Mouse (Mus musculus) midbrain, embryonic 12.5 days (tissue): ENCODE results near the gene Ube2d3. TPM values are rescaled to one million over a fixed set of nuclear protein-coding genes. Genes with fewer than 3 reads are reported as not detected.
"Not testable (repeated sequence)": the region's sequence is repeated elsewhere in the genome, so short reads cannot be mapped to it uniquely, and the experiment has no call there.

Experiments
- ATAC-seq: fragments of 200-750 bp; cut with Nextera tagmentation; 2 replicates; pipeline ENCODE4 v1.8.0; 2017; ENCODE audit warnings: low read depth, moderate TSS enrichment, moderate library complexity; ENCODE audit not compliant: low FRiP score
- H3K27ac ChIP-seq: fragments of 300-500 bp; sonication (generic); replicated peaks from 2 replicates; pipeline ENCODE4 v1.5.1; 2016; ENCODE audit warnings: mild to moderate bottlenecking
- H3K27me3 ChIP-seq: fragments of 300-500 bp; sonication (generic); 2 replicates; pipeline ENCODE4 v1.6.1; 2016; ENCODE audit warnings: mild to moderate bottlenecking
- H3K36me3 ChIP-seq: fragments of 300-500 bp; sonication (generic); 2 replicates; pipeline ENCODE4 v1.6.1; 2016
- H3K4me1 ChIP-seq: fragments of 300-500 bp; sonication (generic); 2 replicates; pipeline ENCODE4 v1.6.1; 2016
- H3K4me2 ChIP-seq: fragments of 300-500 bp; sonication (generic); replicated peaks from 2 replicates; pipeline ENCODE4 v1.6.1; 2016; ENCODE audit warnings: mild to moderate bottlenecking, moderate library complexity
- H3K4me3 ChIP-seq: fragments of 300-500 bp; sonication (generic); 2 replicates; pipeline ENCODE4 v1.5.1; 2016; ENCODE audit warnings: mild to moderate bottlenecking
- H3K9ac ChIP-seq: fragments of 300-500 bp; sonication (generic); replicated peaks from 2 replicates; pipeline ENCODE4 v1.6.1; 2016; ENCODE audit warnings: mild to moderate bottlenecking, moderate library complexity
- H3K9me3 ChIP-seq: fragments of 300-500 bp; sonication (generic); 2 replicates; pipeline ENCODE4 v1.6.1; 2016; ENCODE audit warnings: mild to moderate bottlenecking
- WGBS: fragments of 180-500 bp; shearing (Covaris S2); methylation state at CpG from one replicate; pipeline ENCODE4 v1.1.7; 2016; 5-methylcytosine and 5-hydroxymethylcytosine counted together
- polyA plus RNA-seq: library from polyadenylated mRNA; unstranded; fragments of >200 nt; fragmentation: Nextera tagmentation; extraction: Ambion mirVana; gene quantifications from 2 replicates; pipeline ENCODE4 v1.2.1, GENCODE M21; 2016

Ube2d3 gene
- polyA plus RNA-seq, 1 experiment from 2014 or later = 504 TPM

DNA sequence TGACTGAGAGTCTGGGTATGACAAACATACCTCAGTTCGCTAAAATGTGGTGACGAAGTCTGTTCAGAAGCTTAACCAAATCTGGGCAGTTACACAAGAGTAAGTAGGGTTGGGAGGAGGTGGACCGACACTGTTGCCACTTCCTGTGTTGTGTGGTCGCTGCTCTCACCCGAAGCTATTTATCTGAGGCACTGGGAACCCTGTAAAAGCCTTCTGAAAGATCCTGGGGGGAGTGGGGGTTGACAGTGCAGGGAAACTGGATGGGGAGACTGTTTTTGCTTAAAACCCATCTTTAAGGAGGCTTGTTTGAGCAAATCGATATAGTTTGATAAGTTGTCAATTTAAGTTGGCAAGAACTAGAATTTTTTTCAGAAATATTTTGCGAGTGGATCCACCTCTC is 2.3 kb downstream of the Ube2d3 start:
- Histone ChIP-seq H3K27ac (no peak overlapping the region), H3K27me3 (no peaks in the 10 kb centered on the region), H3K4me2 (peak overlapping the region; percentile 98), H3K36me3 (peaks cover 6% of the 10 kb centered on the region; the same call in 1 of the 2 replicates), H3K9ac (peak overlapping the region; percentile 93), H3K9me3 (no peaks in the 10 kb centered on the region), H3K4me3 (peak overlapping the region; percentile 97), H3K4me1 (peaks cover 26% of the 10 kb centered on the region)
- ATAC-seq = no peak
- WGBS = 29% methylated on average over 7 of the region's 7 CpGs

DNA sequence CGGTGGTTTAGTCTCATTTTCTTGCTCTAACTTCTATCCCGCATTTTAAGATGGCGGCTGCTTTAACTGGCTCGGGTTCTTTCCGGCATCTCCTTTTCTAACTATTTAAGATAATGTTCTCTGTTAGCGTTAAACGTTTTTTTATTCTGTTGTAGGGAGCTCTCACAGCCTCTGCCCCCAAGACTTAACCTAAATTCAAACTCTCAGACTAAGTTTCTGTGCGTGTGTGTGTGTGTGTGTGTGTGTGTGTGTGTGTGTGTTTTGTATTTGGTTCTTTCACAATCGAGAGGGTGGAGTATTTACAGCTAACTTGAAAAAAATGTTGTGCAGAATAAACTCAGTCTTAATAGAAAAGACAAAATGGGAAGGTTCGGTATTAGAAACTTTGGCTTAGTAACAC is 2.7 kb downstream of the Ube2d3 start:
- Histone ChIP-seq H3K4me3 (peak overlapping the region; percentile 97), H3K9ac (peak overlapping the region; percentile 93), H3K4me1 (peaks cover 26% of the 10 kb centered on the region), H3K27me3 (no peaks in the 10 kb centered on the region), H3K4me2 (peak overlapping the region; percentile 98), H3K36me3 (peaks cover 6% of the 10 kb centered on the region; the same call in 1 of the 2 replicates), H3K27ac (no peak overlapping the region), H3K9me3 (no peaks in the 10 kb centered on the region)
- no peak for ATAC-seq
- WGBS = 59% methylated on average over 10 of the region's 10 CpGs

DNA sequence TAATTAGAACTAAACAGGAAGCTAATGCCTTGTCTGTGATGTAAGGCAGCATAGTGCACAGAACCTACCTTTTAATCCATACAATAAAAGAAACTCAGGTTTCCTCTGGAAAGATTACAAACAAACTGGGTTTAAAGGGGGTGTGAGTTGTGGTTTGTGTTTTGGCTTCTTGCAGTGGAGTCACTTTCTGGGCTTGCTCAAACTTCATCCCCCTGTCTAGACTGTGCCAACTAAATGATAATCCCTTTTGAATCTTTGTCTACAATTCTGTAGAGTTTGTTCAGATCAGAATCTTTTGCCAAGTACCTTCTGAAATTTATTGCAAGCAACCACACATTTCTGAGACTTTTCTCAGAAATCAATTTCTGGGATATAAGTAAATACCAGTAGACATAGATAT is 7.0 kb downstream of the Ube2d3 start:
- Histone ChIP-seq H3K4me1 (peaks cover 17% of the 10 kb centered on the region), H3K4me2 (no peak overlapping the region), H3K9me3 (no peaks in the 10 kb centered on the region), H3K27ac (no peak overlapping the region), H3K9ac (no peak overlapping the region), H3K27me3 (no peaks in the 10 kb centered on the region), H3K36me3 (peaks cover 6% of the 10 kb centered on the region; the same call in 1 of the 2 replicates), H3K4me3 (no peak overlapping the region)
- ATAC-seq = no peak

DNA sequence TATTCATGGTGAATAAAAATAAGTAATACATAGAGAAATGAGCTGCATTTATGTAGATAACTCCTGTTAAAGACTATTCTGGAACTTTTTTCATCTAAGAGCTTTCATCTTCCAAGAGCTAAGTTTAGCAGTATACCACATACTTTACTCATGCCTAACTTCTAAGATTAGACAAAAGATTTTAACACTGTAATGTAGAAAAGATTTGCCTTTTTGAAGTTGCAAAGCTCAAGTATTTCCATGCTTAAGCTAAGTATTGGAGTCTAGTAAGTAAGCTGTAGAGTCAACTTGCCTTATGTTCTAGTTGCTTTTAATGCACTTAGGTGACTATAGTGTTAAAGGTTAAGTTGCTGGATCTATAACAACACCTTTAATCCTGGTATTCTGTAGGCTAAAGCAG is 21.0 kb downstream of the Ube2d3 start:
- H3K27me3 ChIP-seq = no peaks in the 10 kb centered on the region

DNA sequence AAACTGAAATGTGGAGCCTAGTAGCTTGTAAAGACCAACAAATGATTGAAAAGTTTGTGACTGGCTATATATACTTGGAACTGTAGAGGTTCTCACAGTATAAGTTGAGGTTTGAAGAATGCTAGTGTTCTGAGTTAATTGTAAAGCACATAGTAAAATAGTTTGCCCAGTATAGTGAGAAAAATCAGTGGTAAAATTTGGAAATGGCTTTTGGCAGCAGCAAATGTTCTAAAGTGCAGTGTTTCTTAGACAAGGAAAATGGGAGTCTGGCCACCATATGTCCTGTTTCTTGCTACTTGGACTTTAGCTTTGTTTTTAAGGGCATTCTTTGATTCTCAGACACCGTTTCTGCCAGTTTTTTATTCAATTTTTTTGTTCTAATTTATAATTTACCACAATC is 30.5 kb downstream of the Ube2d3 start:
- H3K27me3 ChIP-seq = no peaks in the 10 kb centered on the region
- H3K4me3 ChIP-seq = no peak overlapping the region
- H3K36me3 ChIP-seq = peaks cover 22% of the 10 kb centered on the region; the same call in 1 of the 2 replicates
- H3K9me3 ChIP-seq = no peaks in the 10 kb centered on the region
- no peak for ATAC-seq
- H3K9ac ChIP-seq = no peak overlapping the region
- no peak overlapping the region for H3K4me2 ChIP-seq
- no peaks in the 10 kb centered on the region for H3K4me1 ChIP-seq
- 77% methylated on average over 1 of the region's 1 CpGs for WGBS
- no peak overlapping the region for H3K27ac ChIP-seq

More for the DNA sequence above, 21.0 kb downstream of the Ube2d3 start:
- no peak for ATAC-seq
- H3K9me3 ChIP-seq = no peaks in the 10 kb centered on the region
- H3K27ac ChIP-seq = no peak overlapping the region
- H3K4me1 ChIP-seq = no peaks in the 10 kb centered on the region
- no peak overlapping the region for H3K4me3 ChIP-seq
- H3K4me2 ChIP-seq = no peak overlapping the region
- peaks cover 54% of the 10 kb centered on the region for H3K36me3 ChIP-seq
- H3K9ac ChIP-seq = no peak overlapping the region

DNA sequence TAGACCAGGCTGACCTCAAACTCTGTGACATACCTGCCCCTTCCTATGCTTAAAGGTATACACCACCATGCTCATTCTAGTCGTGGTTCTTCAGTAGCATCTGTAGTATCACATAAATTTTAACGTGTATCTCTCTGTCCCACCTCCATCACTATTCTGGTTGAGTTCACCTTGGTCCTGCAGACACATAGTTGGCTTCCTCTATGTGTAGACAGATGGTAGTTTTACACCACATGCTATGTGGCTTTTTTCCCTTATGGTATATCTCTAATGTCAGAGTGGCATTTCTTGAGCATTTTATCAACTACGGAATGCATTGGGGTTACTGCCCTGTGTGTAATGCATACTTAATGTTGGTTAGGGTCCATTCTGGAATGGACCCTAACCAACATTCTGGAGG is 31.2 kb downstream of the Ube2d3 start:
- peaks cover 15% of the 10 kb centered on the region; the same call in 1 of the 2 replicates for H3K36me3 ChIP-seq
- 66% methylated on average over 3 of the region's 3 CpGs for WGBS

DNA sequence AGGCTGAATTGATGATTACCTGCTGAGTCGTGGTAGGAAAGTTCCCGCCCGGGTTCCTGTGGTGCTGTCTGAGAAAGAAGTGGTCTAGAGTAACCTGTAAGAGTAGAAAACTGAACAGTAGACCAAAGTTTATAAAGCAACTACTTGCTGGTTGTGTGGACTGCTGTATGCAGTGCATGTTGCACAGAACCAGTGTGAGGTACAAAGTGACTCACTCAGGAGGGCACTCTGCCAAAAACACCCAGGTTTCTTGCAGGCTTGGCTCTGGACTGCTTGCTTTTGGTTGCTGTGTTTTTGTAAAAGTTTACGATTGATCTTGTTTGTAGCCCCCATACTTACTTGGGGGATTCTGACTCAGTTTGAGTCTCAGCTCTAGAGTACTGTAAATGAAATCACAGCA is 32.0 kb downstream of the Ube2d3 start:
- ATAC-seq = no peak
- Histone ChIP-seq H3K9me3 (no peaks in the 10 kb centered on the region), H3K4me1 (no peaks in the 10 kb centered on the region), H3K27ac (no peak overlapping the region), H3K4me2 (no peak overlapping the region), H3K36me3 (peaks cover 9% of the 10 kb centered on the region; the same call in 1 of the 2 replicates), H3K27me3 (no peaks in the 10 kb centered on the region), H3K9ac (no peak overlapping the region), H3K4me3 (no peak overlapping the region)
- WGBS = 59% methylated on average over 4 of the region's 4 CpGs

More for the DNA sequence above, 31.2 kb downstream of the Ube2d3 start:
- Histone ChIP-seq H3K4me2 (no peak overlapping the region), H3K9ac (no peak overlapping the region), H3K27me3 (no peaks in the 10 kb centered on the region), H3K9me3 (no peaks in the 10 kb centered on the region), H3K4me1 (no peaks in the 10 kb centered on the region), H3K4me3 (no peak overlapping the region), H3K27ac (no peak overlapping the region)
- no peak for ATAC-seq

DNA sequence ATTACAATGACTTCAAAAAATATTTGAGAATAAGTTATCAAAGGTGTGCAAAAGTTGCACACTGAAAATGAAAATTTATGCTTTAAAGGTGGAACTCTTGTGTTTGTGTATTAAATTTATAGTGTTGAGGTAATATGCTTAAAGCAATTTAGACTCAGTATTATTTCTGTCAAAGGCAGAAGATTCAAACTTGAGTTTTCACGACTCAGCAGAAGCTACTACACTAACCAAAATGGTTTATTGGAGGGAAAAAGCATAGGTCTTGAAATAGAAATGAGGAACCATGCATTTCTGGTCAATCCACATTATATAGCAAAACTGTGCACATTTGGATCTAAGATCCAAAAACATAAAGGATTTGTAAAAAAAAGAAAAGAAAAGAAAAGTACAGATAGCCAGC is 32.9 kb downstream of the Ube2d3 start:
- no peak for ATAC-seq
- WGBS = 74% methylated on average over 1 of the region's 1 CpGs
- H3K27me3 ChIP-seq = no peaks in the 10 kb centered on the region
- no peak overlapping the region for H3K9ac ChIP-seq
- H3K4me3 ChIP-seq = no peak overlapping the region
- no peaks in the 10 kb centered on the region for H3K4me1 ChIP-seq
- no peaks in the 10 kb centered on the region for H3K9me3 ChIP-seq
- H3K27ac ChIP-seq = no peak overlapping the region
- H3K4me2 ChIP-seq = no peak overlapping the region
- peaks cover 7% of the 10 kb centered on the region; the same call in 1 of the 2 replicates for H3K36me3 ChIP-seq

DNA sequence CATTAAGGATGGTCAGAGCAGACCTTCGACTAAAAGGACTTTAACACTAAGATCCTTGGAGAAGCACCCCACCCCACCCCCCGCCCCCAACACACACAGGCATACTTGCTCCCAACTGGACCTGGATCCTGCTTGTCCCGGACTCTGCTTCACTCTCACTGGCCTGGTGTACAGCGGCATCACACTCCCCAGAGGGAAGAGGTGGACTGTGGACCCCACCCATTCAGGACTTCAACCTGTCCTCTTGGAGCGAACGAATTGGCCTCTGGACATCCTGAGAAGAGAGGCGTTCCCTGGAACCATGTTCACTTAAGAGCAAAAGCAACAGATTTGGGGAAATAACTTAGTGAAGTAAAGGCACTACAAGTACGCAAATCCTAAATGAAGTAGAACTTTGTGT is 37.1 kb downstream of the Ube2d3 start:
- Histone ChIP-seq H3K9ac (no peak overlapping the region), H3K36me3 (no peaks in the 10 kb centered on the region), H3K27me3 (no peaks in the 10 kb centered on the region), H3K27ac (no peak overlapping the region), H3K4me1 (no peaks in the 10 kb centered on the region), H3K9me3 (no peaks in the 10 kb centered on the region), H3K4me2 (no peak overlapping the region), H3K4me3 (no peak overlapping the region)
- 91% methylated on average over 8 of the region's 8 CpGs for WGBS
- ATAC-seq = no peak

DNA sequence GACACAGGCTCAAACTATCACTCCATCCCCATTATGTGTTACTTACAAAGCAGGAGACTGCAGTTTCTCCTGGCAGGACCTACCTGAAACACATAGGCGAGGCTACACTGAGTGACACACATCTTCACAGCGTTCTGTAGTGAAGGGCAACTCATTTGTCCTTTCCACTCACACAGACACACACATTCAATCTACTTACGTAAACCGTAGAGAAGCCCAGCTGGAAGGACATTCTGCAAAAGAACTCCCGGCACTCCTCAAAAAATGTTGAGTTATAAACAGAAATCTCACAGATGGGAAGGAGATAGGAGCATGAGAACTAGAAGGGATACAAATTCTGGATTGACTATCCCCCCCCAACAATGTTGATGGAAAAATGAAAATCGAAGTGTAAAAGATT is 38.3 kb downstream of the Ube2d3 start:
- Histone ChIP-seq H3K27ac (no peak overlapping the region), H3K9ac (no peak overlapping the region), H3K27me3 (no peaks in the 10 kb centered on the region), H3K4me1 (no peaks in the 10 kb centered on the region), H3K4me2 (no peak overlapping the region), H3K9me3 (no peaks in the 10 kb centered on the region), H3K4me3 (no peak overlapping the region), H3K36me3 (no peaks in the 10 kb centered on the region)
- ATAC-seq = no peak
- WGBS = 79% methylated on average over 6 of the region's 6 CpGs

DNA sequence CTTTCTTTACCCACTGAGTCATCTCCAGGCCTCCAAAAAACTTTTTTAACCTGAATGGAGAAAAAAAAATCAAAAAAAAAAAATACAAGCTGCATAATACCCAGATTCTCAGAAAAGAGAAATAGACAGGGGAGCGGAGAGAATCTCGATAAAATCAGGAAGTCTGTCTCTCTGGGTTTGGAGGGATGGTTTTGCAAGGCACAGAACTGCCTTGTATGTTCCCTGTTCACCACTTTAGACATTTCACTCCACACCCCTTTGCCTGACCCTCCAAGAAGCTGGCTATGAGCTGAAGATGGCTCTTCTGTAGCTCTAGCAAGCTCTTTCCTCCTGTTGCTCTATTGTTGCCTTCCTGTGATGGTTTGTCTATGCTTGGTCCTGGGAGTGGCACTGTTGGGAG is 39.0 kb downstream of the Ube2d3 start:
- Histone ChIP-seq H3K27me3 (no peaks in the 10 kb centered on the region), H3K27ac (no peak overlapping the region), H3K4me3 (no peak overlapping the region), H3K9me3 (no peaks in the 10 kb centered on the region), H3K36me3 (no peaks in the 10 kb centered on the region), H3K4me1 (no peaks in the 10 kb centered on the region), H3K4me2 (no peak overlapping the region), H3K9ac (no peak overlapping the region)
- WGBS = 83% methylated on average over 2 of the region's 2 CpGs
- no peak for ATAC-seq

DNA sequence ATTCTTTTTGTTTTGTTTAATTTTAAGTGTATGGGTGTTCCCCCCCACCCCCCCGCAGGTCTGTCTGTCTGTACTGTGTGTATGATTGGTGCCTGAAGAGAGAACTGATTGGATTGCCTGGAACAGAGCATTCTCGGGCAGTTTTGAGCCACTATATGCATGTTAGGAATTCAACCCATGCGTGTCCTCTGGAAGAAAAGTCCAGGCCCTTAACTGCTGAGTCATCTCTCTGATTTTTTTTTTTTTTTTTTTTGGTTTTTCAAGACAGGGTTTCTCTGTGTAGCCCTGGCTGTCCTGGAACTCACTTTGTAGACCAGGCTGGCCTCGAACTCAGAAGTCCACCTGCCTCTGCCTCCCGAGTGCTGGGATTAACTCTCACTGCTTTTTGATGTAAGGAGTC is 41.1 kb downstream of the Ube2d3 start:
- H3K27me3 ChIP-seq, H3K36me3 ChIP-seq, H3K9me3 ChIP-seq, H3K4me3 ChIP-seq, ATAC-seq, H3K9ac ChIP-seq, H3K27ac ChIP-seq, H3K4me2 ChIP-seq, H3K4me1 ChIP-seq: not testable (repeated sequence)
- 83% methylated on average over 5 of the region's 5 CpGs for WGBS

DNA sequence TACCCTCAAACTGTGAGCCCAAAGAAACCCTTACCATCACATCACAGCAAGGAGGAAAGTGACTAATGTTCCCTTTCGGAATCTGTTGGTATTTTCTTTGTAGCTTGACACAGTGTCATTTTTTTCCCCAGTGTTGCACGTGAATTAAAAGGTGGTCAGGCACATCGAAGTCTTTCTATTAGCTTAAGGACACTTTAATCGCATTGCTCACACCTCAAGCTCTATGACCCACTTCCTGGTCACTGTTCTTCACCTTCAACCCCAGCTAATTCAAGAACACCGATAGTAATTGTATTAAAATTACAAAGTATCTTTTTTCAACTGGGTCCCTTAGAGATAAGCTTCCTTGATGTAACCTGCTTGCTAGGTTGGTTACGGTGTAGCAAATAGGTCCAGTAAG is 42.8 kb downstream of the Ube2d3 start:
- Histone ChIP-seq H3K4me2 (no peak overlapping the region), H3K9ac (no peak overlapping the region), H3K36me3 (no peaks in the 10 kb centered on the region), H3K4me1 (peaks cover 6% of the 10 kb centered on the region; the same call in 1 of the 2 replicates), H3K27ac (no peak overlapping the region), H3K9me3 (no peaks in the 10 kb centered on the region), H3K4me3 (no peak overlapping the region), H3K27me3 (peaks cover 5% of the 10 kb centered on the region; the same call in 1 of the 2 replicates)
- WGBS = 90% methylated on average over 6 of the region's 6 CpGs
- no peak for ATAC-seq
